Mouse (Mus musculus) neural tube, embryonic 13.5 days (tissue): ENCODE measurements around the gene Gper1. TPM values are rescaled to one million over a fixed set of nuclear protein-coding genes. Genes with fewer than 3 reads are reported as not detected.

ENCODE experiments used
- ATAC-seq: fragments of 200-750 bp; cut with Nextera tagmentation; 2 replicates; pipeline ENCODE4 v1.8.0; 2017; ENCODE audit warnings: low read depth, mild to moderate bottlenecking, moderate TSS enrichment, moderate library complexity
- H3K27ac ChIP-seq: fragments of 300-500 bp; sonication (generic); replicated peaks from 2 replicates; pipeline ENCODE4 v1.5.1; 2015; ENCODE audit warnings: moderate library complexity, mild to moderate bottlenecking, inconsistent platforms
- H3K27me3 ChIP-seq: fragments of 300-500 bp; sonication (generic); 2 replicates; pipeline ENCODE4 v1.6.1; 2015; ENCODE audit warnings: mild to moderate bottlenecking, inconsistent platforms
- H3K36me3 ChIP-seq: fragments of 300-500 bp; sonication (generic); 2 replicates; pipeline ENCODE4 v1.6.1; 2015; ENCODE audit warnings: mild to moderate bottlenecking, inconsistent platforms
- H3K4me1 ChIP-seq: fragments of 300-500 bp; sonication (generic); replicated peaks from 2 replicates; pipeline ENCODE4 v1.6.1; 2015; ENCODE audit warnings: inconsistent platforms
- H3K4me2 ChIP-seq: fragments of 300-500 bp; sonication (generic); 2 replicates; pipeline ENCODE4 v1.6.1; 2015; ENCODE audit warnings: inconsistent platforms, mild to moderate bottlenecking, moderate library complexity
- H3K4me3 ChIP-seq: fragments of 300-500 bp; sonication (generic); 2 replicates; pipeline ENCODE4 v1.5.1; 2015; ENCODE audit warnings: mild to moderate bottlenecking, inconsistent platforms
- H3K9ac ChIP-seq: fragments of 300-500 bp; sonication (generic); 2 replicates; pipeline ENCODE4 v1.6.1; 2015; ENCODE audit warnings: moderate library complexity, mild to moderate bottlenecking, inconsistent platforms
- H3K9me3 ChIP-seq: fragments of 300-500 bp; sonication (generic); 2 replicates; pipeline ENCODE4 v1.6.1; 2016; ENCODE audit warnings: inconsistent platforms
- WGBS: fragments of 180-500 bp; shearing (Covaris S2); methylation state at CpG from one replicate; pipeline ENCODE4 v1.1.7; 2015; 5-methylcytosine and 5-hydroxymethylcytosine counted together
- polyA plus RNA-seq: library from polyadenylated mRNA; unstranded; fragments of >200 nt; fragmentation: Nextera tagmentation; extraction: Ambion mirVana; gene quantifications from 2 replicates; pipeline ENCODE4 v1.2.1, GENCODE M21; 2015

Gene Gper1
- polyA plus RNA-seq, 1 experiment from 2014 or later = 9.9 TPM

GRCm38 (mm10) chr5:139393197-139393588 is 29.8 kb upstream of the Gper1 start:
- ATAC-seq = no peak
- no peak overlapping the region for H3K27ac ChIP-seq
- H3K27me3 ChIP-seq = no peaks in the 10 kb centered on the region
- no peak overlapping the region for H3K9ac ChIP-seq
- peaks cover 36% of the 10 kb centered on the region for H3K4me1 ChIP-seq
- no peak overlapping the region for H3K4me2 ChIP-seq
- H3K4me3 ChIP-seq = no peak overlapping the region
- no peaks in the 10 kb centered on the region for H3K36me3 ChIP-seq
- H3K9me3 ChIP-seq = no peaks in the 10 kb centered on the region
- 87% methylated on average over 16 of the region's 16 CpGs for WGBS

GRCm38 (mm10) chr5:139394399-139394798 is 28.6 kb upstream of the Gper1 start:
- Histone ChIP-seq H3K9me3 (no peaks in the 10 kb centered on the region), H3K27ac (no peak overlapping the region), H3K4me3 (no peak overlapping the region), H3K9ac (no peak overlapping the region), H3K4me2 (no peak overlapping the region), H3K4me1 (peaks cover 31% of the 10 kb centered on the region), H3K27me3 (no peaks in the 10 kb centered on the region), H3K36me3 (no peaks in the 10 kb centered on the region)
- WGBS = 76% methylated on average over 7 of the region's 7 CpGs
- ATAC-seq = no peak

GRCm38 (mm10) chr5:139395528-139395927 is 27.4 kb upstream of the Gper1 start:
- Histone ChIP-seq H3K36me3 (no peaks in the 10 kb centered on the region), H3K4me1 (peaks cover 24% of the 10 kb centered on the region), H3K9me3 (no peaks in the 10 kb centered on the region), H3K9ac (no peak overlapping the region), H3K27ac (no peak overlapping the region), H3K4me2 (no peak overlapping the region), H3K27me3 (no peaks in the 10 kb centered on the region), H3K4me3 (no peak overlapping the region)
- ATAC-seq = no peak
- WGBS = 92% methylated on average over 4 of the region's 4 CpGs

GRCm38 (mm10) chr5:139397359-139397916 is 25.5 kb upstream of the Gper1 start:
- 86% methylated on average over 4 of the region's 4 CpGs for WGBS
- no peak overlapping the region for H3K4me2 ChIP-seq
- H3K27ac ChIP-seq = no peak overlapping the region
- peaks cover 10% of the 10 kb centered on the region for H3K4me1 ChIP-seq
- H3K4me3 ChIP-seq = no peak overlapping the region
- H3K27me3 ChIP-seq = no peaks in the 10 kb centered on the region
- no peaks in the 10 kb centered on the region for H3K9me3 ChIP-seq
- H3K9ac ChIP-seq = no peak overlapping the region
- no peak for ATAC-seq
- H3K36me3 ChIP-seq = no peaks in the 10 kb centered on the region

- no peak overlapping the region for H3K4me3 ChIP-seq
- no peak overlapping the region for H3K27ac ChIP-seq
- no peak overlapping the region for H3K4me2 ChIP-seq
- H3K27me3 ChIP-seq = no peaks in the 10 kb centered on the region
- H3K4me1 ChIP-seq = peaks cover 10% of the 10 kb centered on the region
- no peaks in the 10 kb centered on the region for H3K36me3 ChIP-seq
- 42% methylated on average over 5 of the region's 5 CpGs for WGBS
- H3K9me3 ChIP-seq = no peaks in the 10 kb centered on the region
- peak; percentile 88 for ATAC-seq
- no peak overlapping the region for H3K9ac ChIP-seq
Measured at GRCm38 (mm10) chr5:139397959-139398753, 24.8 kb upstream of the Gper1 start.

- no peaks in the 10 kb centered on the region for H3K36me3 ChIP-seq
- 81% methylated on average over 5 of the region's 5 CpGs for WGBS
- no peak overlapping the region for H3K4me3 ChIP-seq
- no peak overlapping the region for H3K4me2 ChIP-seq
- H3K27ac ChIP-seq = no peak overlapping the region
- peaks cover 10% of the 10 kb centered on the region for H3K4me1 ChIP-seq
- H3K9me3 ChIP-seq = no peaks in the 10 kb centered on the region
- H3K27me3 ChIP-seq = no peaks in the 10 kb centered on the region
- H3K9ac ChIP-seq = no peak overlapping the region
- ATAC-seq = no peak
Measured at GRCm38 (mm10) chr5:139398786-139399185, 24.2 kb upstream of the Gper1 start.

GRCm38 (mm10) chr5:139399991-139400390 is 23.0 kb upstream of the Gper1 start:
- Histone ChIP-seq H3K4me1 (peaks cover 18% of the 10 kb centered on the region), H3K4me2 (no peak overlapping the region), H3K36me3 (no peaks in the 10 kb centered on the region), H3K4me3 (no peak overlapping the region), H3K27ac (no peak overlapping the region), H3K9me3 (no peaks in the 10 kb centered on the region), H3K27me3 (no peaks in the 10 kb centered on the region), H3K9ac (no peak overlapping the region)
- no peak for ATAC-seq
- WGBS = 87% methylated on average over 14 of the region's 14 CpGs

- ATAC-seq = no peak
- H3K27me3 ChIP-seq = no peaks in the 10 kb centered on the region
- no peak overlapping the region for H3K27ac ChIP-seq
- no peaks in the 10 kb centered on the region for H3K36me3 ChIP-seq
- H3K4me1 ChIP-seq = peaks cover 37% of the 10 kb centered on the region
- no peak overlapping the region for H3K9ac ChIP-seq
- no peak overlapping the region for H3K4me2 ChIP-seq
- no peak overlapping the region for H3K4me3 ChIP-seq
- 92% methylated on average over 2 of the region's 2 CpGs for WGBS
- no peaks in the 10 kb centered on the region for H3K9me3 ChIP-seq
Measured at GRCm38 (mm10) chr5:139402106-139402505, 20.8 kb upstream of the Gper1 start.

GRCm38 (mm10) chr5:139403692-139404260 is 19.2 kb upstream of the Gper1 start:
- no peak overlapping the region for H3K4me2 ChIP-seq
- WGBS = 90% methylated on average over 8 of the region's 8 CpGs
- peaks cover 42% of the 10 kb centered on the region for H3K4me1 ChIP-seq

GRCm38 (mm10) chr5:139404801-139405401 is 18.1 kb upstream of the Gper1 start, which contains the start of gene C130050O18Rik:
Gene C130050O18Rik, plus strand, starts transcription at chr5:139405280.
- H3K4me2 ChIP-seq = no peak within 1 kb of the TSS
- no peaks in the 10 kb centered on the region for H3K9me3 ChIP-seq
- H3K9ac ChIP-seq = no peak within 1 kb of the TSS
- WGBS = 69% methylated on average over 6 of the region's 6 CpGs
- H3K27me3 ChIP-seq = no peaks in the 10 kb centered on the region
- H3K4me3 ChIP-seq = no peak within 1 kb of the TSS
- peak within 1 kb of the TSS; percentile 70 for H3K27ac ChIP-seq
- peaks cover 46% of the 10 kb centered on the region for H3K4me1 ChIP-seq
- H3K36me3 ChIP-seq = no peaks in the 10 kb centered on the region
- no peak for ATAC-seq

More at GRCm38 (mm10) chr5:139403692-139404260, 19.2 kb upstream of the Gper1 start:
- Histone ChIP-seq H3K27ac (0 out of 2 replicates have a peak overlapping the region, but pooled peaks have one; percentile 13), H3K36me3 (no peaks in the 10 kb centered on the region), H3K9ac (no peak overlapping the region), H3K27me3 (no peaks in the 10 kb centered on the region), H3K4me3 (no peak overlapping the region), H3K9me3 (no peaks in the 10 kb centered on the region)
- no peak for ATAC-seq

GRCm38 (mm10) chr5:139405478-139405877 is 17.5 kb upstream of the Gper1 start:
- no peaks in the 10 kb centered on the region for H3K9me3 ChIP-seq
- peaks cover 46% of the 10 kb centered on the region for H3K4me1 ChIP-seq
- no peak for ATAC-seq
- H3K9ac ChIP-seq = no peak overlapping the region
- H3K4me2 ChIP-seq = no peak overlapping the region
- WGBS = 68% methylated on average over 7 of the region's 7 CpGs
- no peaks in the 10 kb centered on the region for H3K27me3 ChIP-seq
- H3K4me3 ChIP-seq = no peak overlapping the region
- no peaks in the 10 kb centered on the region for H3K36me3 ChIP-seq
- H3K27ac ChIP-seq = peak overlapping the region; percentile 70

- no peaks in the 10 kb centered on the region for H3K9me3 ChIP-seq
- H3K27ac ChIP-seq = peak overlapping the region; percentile 70
Measured at GRCm38 (mm10) chr5:139405953-139406352, 17.0 kb upstream of the Gper1 start.

More at GRCm38 (mm10) chr5:139405953-139406352, 17.0 kb upstream of the Gper1 start:
- ATAC-seq = no peak
- no peaks in the 10 kb centered on the region for H3K36me3 ChIP-seq
- H3K9ac ChIP-seq = no peak overlapping the region
- no peak overlapping the region for H3K4me2 ChIP-seq
- no peak overlapping the region for H3K4me3 ChIP-seq
- no peaks in the 10 kb centered on the region for H3K27me3 ChIP-seq
- WGBS = 69% methylated on average over 3 of the region's 3 CpGs
- peaks cover 46% of the 10 kb centered on the region for H3K4me1 ChIP-seq
